Mouse (Mus musculus): Measurements from ENCODE around the gene Cdx4. TPM values are rescaled to one million over a fixed set of nuclear protein-coding genes. Genes with fewer than 3 reads are reported as not detected.
A peak's percentile ranks its signal among the peaks of the same experiment; 100 is the strongest.

Cdx4 gene
- polyA plus RNA-seq, 2 experiments = not detected

DNA sequence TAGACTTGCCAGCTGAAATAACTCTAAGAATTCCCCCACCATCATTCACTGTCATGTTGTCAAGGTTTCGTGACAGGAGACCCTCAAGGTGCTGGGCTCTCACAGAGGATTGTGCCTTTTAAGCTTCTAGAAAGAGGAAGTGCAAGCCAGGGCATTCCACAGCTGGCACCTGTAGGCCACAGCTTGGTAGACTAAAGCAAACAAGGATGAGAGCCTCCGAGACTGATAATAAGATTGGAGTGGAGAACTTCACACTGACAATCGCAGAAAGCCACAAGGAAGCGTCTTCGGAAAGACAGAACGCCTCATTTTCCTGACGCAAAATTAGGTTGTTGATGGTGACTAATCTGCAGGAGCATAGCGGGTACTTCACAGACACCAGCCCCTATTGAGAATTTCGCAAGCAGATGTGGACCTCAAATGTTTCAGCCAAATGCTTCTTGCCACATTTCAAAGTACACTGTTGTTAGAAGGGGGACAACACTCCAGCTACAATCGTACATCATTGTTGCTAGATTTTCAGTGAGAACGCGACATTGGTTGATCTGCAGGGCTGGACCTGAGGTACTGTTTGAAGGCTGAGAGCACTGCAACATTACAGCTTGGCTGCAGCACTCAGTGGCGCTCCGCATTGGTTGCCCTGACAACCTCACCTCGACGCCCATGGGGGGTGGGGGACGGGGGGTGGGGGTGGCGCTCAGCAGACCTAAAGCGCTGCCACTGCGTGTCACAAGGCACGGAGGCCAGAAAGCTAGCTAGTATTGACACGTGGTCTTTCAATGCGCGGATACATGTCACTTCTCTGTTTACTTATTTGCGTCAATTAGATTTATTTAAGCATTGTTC lies 32.5 kb upstream of the Cdx4 start:
- no peak overlapping the region for H3K27ac ChIP-seq
- no peak overlapping the region for H3K4me3 ChIP-seq (ENCODE audit: insufficient read depth in 1 of 2, low read depth in 2 of 2, low read length in 2 of 2)
- H3K4me1 ChIP-seq (replicated peaks; ENCODE audit: control insufficient read depth in 2 of 2, insufficient read depth in 2 of 2, low read length in 1 of 2) = no peaks in the 10 kb centered on the region; a peak in 1 of 4 replicates
- TF ChIP-seq EP300 (IDR thresholded peaks at IDR 0.05; ENCODE audit: low read depth) = no peak
- TF ChIP-seq CTCF (IDR thresholded peaks at IDR 0.05; ENCODE audit: low read depth) = no peak
- no peaks in the 10 kb centered on the region; the same call in 1 of the 2 replicates for H3K27me3 ChIP-seq (ENCODE audit: control insufficient read depth, insufficient read depth, low read length)
- WGBS (ENCODE audit: insufficient replicate concordance) = 21% methylated on average over 25 of the region's 25 CpGs
- no peak overlapping the region for H3K4me2 ChIP-seq (ENCODE audit: low read depth)
- H3K36me3 ChIP-seq (replicated peaks; ENCODE audit: control insufficient read depth, insufficient read depth, low read depth) = no peaks in the 10 kb centered on the region
- no peak for DNase-seq (ENCODE audit: low read depth in 3 of 3, low spot score in 3 of 3)
- no peak for ATAC-seq (ENCODE audit: insufficient read depth)
- H3K9ac ChIP-seq (replicated peaks) = no peak overlapping the region
- H3K9me3 ChIP-seq (ENCODE audit: control insufficient read depth, low read length) = no peaks in the 10 kb centered on the region

DNA sequence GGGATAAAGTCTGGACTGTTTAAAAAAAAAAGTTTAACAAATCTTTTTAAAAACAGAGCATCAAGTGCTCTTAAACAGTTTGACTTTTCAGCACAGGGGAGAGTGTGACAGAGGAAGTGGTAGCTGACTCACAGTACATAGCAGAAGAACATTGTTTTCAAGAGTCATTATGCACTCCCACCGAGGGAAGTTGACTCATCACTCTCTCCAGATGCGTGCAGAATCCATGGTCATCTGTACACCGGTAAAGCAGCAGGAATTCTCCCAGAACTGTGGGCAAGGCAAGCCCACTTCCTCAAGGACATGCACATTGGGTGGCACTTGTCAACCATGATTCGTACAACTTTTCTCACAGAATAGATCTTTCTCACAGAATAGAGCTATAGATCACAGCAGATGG lies 22.3 kb upstream of the Cdx4 start:
- H3K4me3 ChIP-seq (ENCODE audit: insufficient read depth in 1 of 2, low read depth in 2 of 2, low read length in 2 of 2) = no peak overlapping the region
- H3K27ac ChIP-seq = no peak overlapping the region
- no peaks in the 10 kb centered on the region for H3K4me1 ChIP-seq (replicated peaks; ENCODE audit: control insufficient read depth in 2 of 2, insufficient read depth in 2 of 2, low read length in 1 of 2)
- no peak overlapping the region for H3K9ac ChIP-seq (replicated peaks)
- ATAC-seq (ENCODE audit: insufficient read depth) = no peak
- H3K27me3 ChIP-seq (ENCODE audit: control insufficient read depth, insufficient read depth, low read length) = no peaks in the 10 kb centered on the region
- 18% methylated on average over 4 of the region's 4 CpGs for WGBS (ENCODE audit: insufficient replicate concordance)
- TF ChIP-seq EP300 (IDR thresholded peaks at IDR 0.05; ENCODE audit: low read depth) (no peak), CTCF (IDR thresholded peaks at IDR 0.05; ENCODE audit: low read depth) (no peak)
- no peaks in the 10 kb centered on the region for H3K9me3 ChIP-seq (ENCODE audit: control insufficient read depth, low read length)
- DNase-seq (ENCODE audit: low read depth in 3 of 3, low spot score in 3 of 3) = no peak
- no peak overlapping the region for H3K4me2 ChIP-seq (ENCODE audit: low read depth)
- H3K36me3 ChIP-seq (replicated peaks; ENCODE audit: control insufficient read depth, insufficient read depth, low read depth) = no peaks in the 10 kb centered on the region

DNA sequence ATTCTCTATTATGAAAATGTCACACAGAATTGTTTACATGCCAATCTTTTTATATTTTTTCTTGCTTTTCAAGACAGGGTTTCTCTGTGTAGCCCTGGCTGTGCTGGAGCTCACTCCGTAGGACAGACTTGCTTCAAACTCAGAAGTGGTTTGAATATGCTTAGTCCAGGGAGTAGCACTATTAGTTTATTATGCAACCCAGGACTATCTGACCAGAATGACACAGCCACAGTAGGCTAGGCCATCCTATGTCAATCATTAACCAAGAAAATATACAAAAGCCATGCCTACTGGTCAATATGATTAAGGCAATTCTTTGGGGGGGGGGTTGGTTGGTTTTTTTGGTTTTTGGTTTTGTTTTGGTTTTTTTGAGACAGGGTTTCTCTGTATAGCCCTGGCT lies 12.9 kb upstream of the Cdx4 start:
- Histone ChIP-seq H3K4me2 (ENCODE audit: low read depth) (no peak overlapping the region), H3K4me3 (ENCODE audit: insufficient read depth in 1 of 2, low read depth in 2 of 2, low read length in 2 of 2) (no peak overlapping the region), H3K4me1 (replicated peaks; ENCODE audit: control insufficient read depth in 2 of 2, insufficient read depth in 2 of 2, low read length in 1 of 2) (no peaks in the 10 kb centered on the region), H3K9me3 (ENCODE audit: control insufficient read depth, low read length) (no peaks in the 10 kb centered on the region), H3K36me3 (replicated peaks; ENCODE audit: control insufficient read depth, insufficient read depth, low read depth) (no peaks in the 10 kb centered on the region), H3K9ac (replicated peaks) (no peak overlapping the region), H3K27ac (no peak overlapping the region), H3K27me3 (ENCODE audit: control insufficient read depth, insufficient read depth, low read length) (no peaks in the 10 kb centered on the region)
- ATAC-seq (ENCODE audit: insufficient read depth) (peak; percentile 35; the same call in 1 of the 2 replicates), DNase-seq (ENCODE audit: low read depth in 3 of 3, low spot score in 3 of 3) (no peak)
- 63% methylated on average over 1 of the region's 1 CpGs for WGBS (ENCODE audit: insufficient replicate concordance)
- no peak for TF ChIP-seq EP300 (IDR thresholded peaks at IDR 0.05; ENCODE audit: low read depth)
- TF ChIP-seq CTCF (IDR thresholded peaks at IDR 0.05; ENCODE audit: low read depth) = no peak

DNA sequence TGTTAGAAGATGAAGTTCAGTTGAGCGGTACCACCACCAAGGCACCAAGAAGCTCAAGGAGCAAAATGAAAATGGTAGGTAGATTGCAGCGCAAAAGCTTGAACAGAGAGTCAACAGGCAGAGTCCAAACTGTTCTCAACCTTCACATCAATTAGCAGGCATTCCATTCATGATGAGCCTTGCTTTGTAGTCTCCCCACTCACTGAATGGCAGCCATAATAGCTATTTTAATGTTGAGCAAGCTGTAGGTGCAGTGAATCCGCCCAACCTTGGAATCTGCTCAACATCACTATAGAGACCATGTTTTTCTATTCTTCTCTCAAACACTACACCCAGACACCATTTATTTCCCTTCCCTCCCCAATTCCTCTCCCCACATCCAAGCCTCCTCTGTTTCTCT lies 9.5 kb upstream of the Cdx4 start:
- H3K9ac ChIP-seq (replicated peaks) = no peak overlapping the region
- ATAC-seq (ENCODE audit: insufficient read depth) (no peak), DNase-seq (ENCODE audit: low read depth in 3 of 3, low spot score in 3 of 3) (no peak)
- no peaks in the 10 kb centered on the region for H3K4me1 ChIP-seq (replicated peaks; ENCODE audit: control insufficient read depth in 2 of 2, insufficient read depth in 2 of 2, low read length in 1 of 2)
- H3K4me2 ChIP-seq (ENCODE audit: low read depth) = no peak overlapping the region
- no peak overlapping the region for H3K27ac ChIP-seq
- TF ChIP-seq CTCF (IDR thresholded peaks at IDR 0.05; ENCODE audit: low read depth) (no peak), EP300 (IDR thresholded peaks at IDR 0.05; ENCODE audit: low read depth) (no peak)
- H3K4me3 ChIP-seq (ENCODE audit: insufficient read depth in 1 of 2, low read depth in 2 of 2, low read length in 2 of 2) = no peak overlapping the region
- no peaks in the 10 kb centered on the region for H3K9me3 ChIP-seq (ENCODE audit: control insufficient read depth, low read length)
- H3K36me3 ChIP-seq (replicated peaks; ENCODE audit: control insufficient read depth, insufficient read depth, low read depth) = no peaks in the 10 kb centered on the region
- 68% methylated on average over 3 of the region's 3 CpGs for WGBS (ENCODE audit: insufficient replicate concordance)
- no peaks in the 10 kb centered on the region for H3K27me3 ChIP-seq (ENCODE audit: control insufficient read depth, insufficient read depth, low read length)

DNA sequence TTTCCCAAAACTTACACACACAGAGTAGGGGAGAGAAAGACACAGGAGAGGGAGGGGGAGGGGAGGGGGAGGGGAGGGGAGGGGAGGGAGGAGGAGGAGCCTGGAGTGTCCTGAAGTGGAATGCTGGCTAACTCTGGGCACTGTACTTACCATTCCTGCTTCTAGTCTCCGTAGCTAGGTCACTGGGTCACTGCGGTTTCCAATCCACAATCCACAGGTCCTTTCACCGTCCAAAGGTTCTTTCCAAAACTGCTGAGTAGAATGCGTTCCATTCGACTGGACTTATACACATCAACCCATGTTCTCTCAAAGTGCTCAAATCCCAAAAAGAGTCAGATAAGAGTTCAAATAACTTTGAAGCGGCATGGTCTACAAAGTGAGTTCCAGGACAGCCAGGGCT lies 7.1 kb upstream of the Cdx4 start:
- DNase-seq (ENCODE audit: low read depth in 3 of 3, low spot score in 3 of 3) = no peak
- H3K4me2 ChIP-seq (ENCODE audit: low read depth) = no peak overlapping the region
- WGBS (ENCODE audit: insufficient replicate concordance) = 56% methylated on average over 6 of the region's 6 CpGs
- no peak for ATAC-seq (ENCODE audit: insufficient read depth)
- H3K9ac ChIP-seq (replicated peaks) = no peak overlapping the region
- no peaks in the 10 kb centered on the region for H3K36me3 ChIP-seq (replicated peaks; ENCODE audit: control insufficient read depth, insufficient read depth, low read depth)
- H3K27me3 ChIP-seq (ENCODE audit: control insufficient read depth, insufficient read depth, low read length) = no peaks in the 10 kb centered on the region; the same call in 1 of the 2 replicates
- TF ChIP-seq CTCF (IDR thresholded peaks at IDR 0.05; ENCODE audit: low read depth) (no peak), EP300 (IDR thresholded peaks at IDR 0.05; ENCODE audit: low read depth) (no peak)
- H3K27ac ChIP-seq = no peak overlapping the region
- H3K4me1 ChIP-seq (replicated peaks; ENCODE audit: control insufficient read depth in 2 of 2, insufficient read depth in 2 of 2, low read length in 1 of 2) = no peaks in the 10 kb centered on the region
- H3K9me3 ChIP-seq (ENCODE audit: control insufficient read depth, low read length) = no peaks in the 10 kb centered on the region
- H3K4me3 ChIP-seq (ENCODE audit: insufficient read depth in 1 of 2, low read depth in 2 of 2, low read length in 2 of 2) = no peak overlapping the region
